Comparison of ENCODE assay signal across 7 mouse cellular contexts in the genomic region with DNA sequence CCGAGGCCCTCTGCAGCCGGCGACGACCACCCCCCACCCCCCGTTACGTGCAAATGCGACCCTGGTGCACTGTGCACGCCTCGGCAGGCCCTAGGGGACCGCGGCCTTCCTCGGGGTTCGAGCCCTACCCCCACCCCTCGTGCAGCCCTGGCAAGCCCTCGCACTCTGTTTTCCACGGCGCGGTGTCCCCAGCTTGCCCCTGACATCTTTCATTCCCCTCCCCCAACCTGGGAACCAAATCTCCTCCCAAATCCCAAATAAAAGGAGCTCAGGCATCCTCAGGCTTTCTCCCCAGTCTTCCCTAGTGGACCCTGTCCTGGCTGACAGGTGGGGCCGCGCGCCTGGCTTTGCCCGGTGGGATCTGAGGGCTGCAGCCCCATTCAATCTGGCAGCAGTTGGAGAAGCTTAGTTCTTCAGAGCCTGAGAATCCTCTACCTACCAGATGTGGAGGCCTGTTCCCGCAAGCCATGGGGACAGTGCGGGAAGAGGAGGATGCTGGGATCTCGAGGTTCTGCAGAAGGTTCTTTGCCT. TPM values are rescaled to one million over a fixed set of nuclear protein-coding genes. Genes with fewer than 3 reads are reported as not detected.
DNase-seq lines count a peak whose midpoint lies in the region; ATAC-seq and TF ChIP-seq lines count a peak whose summit lies in the region.

A gene (minus strand): TSS at position 478 of the 531 bp plus-strand sequence.

- TF ChIP-seq CTCF in bone marrow, adult 2 months (IDR thresholded peaks at IDR 0.05; ENCODE audit: control insufficient read depth, insufficient read depth, low read length) = no peak

- peak within 1 kb of the TSS; percentile 83 for H3K9ac ChIP-seq in intestine, embryonic 16.5 days (ENCODE audit: low read depth, low read length)

- under 1% methylated on average over 25 of the region's 25 CpGs for WGBS in bone marrow, adult 2 months
- under 1% methylated on average over 25 of the region's 25 CpGs for WGBS in intestine, embryonic 16.5 days

- peak within 1 kb of the TSS; percentile 81 for H3K4me3 ChIP-seq in bone marrow, adult 2 months (replicated peaks; ENCODE audit: control insufficient read depth, low read depth, low read length)
- peak within 1 kb of the TSS; percentile 80 for H3K4me3 ChIP-seq in intestine, embryonic 16.5 days (ENCODE audit: low read length)

- H3K4me2 ChIP-seq in intestine, embryonic 16.5 days (ENCODE audit: low read depth, low read length) = peak within 1 kb of the TSS; percentile 91

- H3K27me3 ChIP-seq in intestine, embryonic 16.5 days (replicated peaks; ENCODE audit: control insufficient read depth, insufficient read depth, low read length) = no peaks in the 10 kb centered on the region

- H3K9me3 ChIP-seq in intestine, embryonic 16.5 days (ENCODE audit: control insufficient read depth, low read length) = no peaks in the 10 kb centered on the region

- ATAC-seq in intestine, embryonic 16.5 days = peak; percentile 80
- ATAC-seq in megakaryocyte-erythroid progenitor cell, adult 5-6 weeks (replicated peaks; ENCODE audit: low FRiP score, low TSS enrichment, poor library complexity, severe bottlenecking) = no peak

- H3K36me3 ChIP-seq in intestine, embryonic 16.5 days (ENCODE audit: control insufficient read depth, insufficient read depth, low read length) = 0 out of 2 replicates have a peak, but pooled peaks cover 6% of the 10 kb centered on the region

- H3K4me1 ChIP-seq in bone marrow, adult 2 months (ENCODE audit: control insufficient read depth, insufficient read depth, low read length) = no peaks in the 10 kb centered on the region
- H3K4me1 ChIP-seq in intestine, embryonic 16.5 days (ENCODE audit: control insufficient read depth, insufficient read depth, low read length) = peaks cover 23% of the 10 kb centered on the region

- no peak for TF ChIP-seq POLR2A in bone marrow, adult 2 months (IDR thresholded peaks at IDR 0.05; ENCODE audit: borderline replicate concordance, control insufficient read depth, low read depth, low read length)

- H3K27ac ChIP-seq in bone marrow, adult 2 months (ENCODE audit: control insufficient read depth, insufficient read depth, low read depth, low read length, poor library complexity) = no peak within 1 kb of the TSS; the same call in 1 of the 2 replicates
- peak within 1 kb of the TSS; percentile 68 for H3K27ac ChIP-seq in intestine, embryonic 16.5 days (ENCODE audit: low read length)

- DNase-seq in retina, embryonic 14.5 days (ENCODE audit: low spot score) = peak; percentile 32
- no peak for DNase-seq in retina, postnatal 1 day
- DNase-seq in gastrocnemius, postnatal 25 days = no peak
- DNase-seq in ovary, postnatal 36 days (ENCODE audit: low spot score) = no peak

RNA-seq across cellular contexts. Expression of the gene that starts here (rescaled TPM):
- 26.8 and 37.7 TPM in 2 replicates for polyA plus RNA-seq in bone marrow, adult 2 months (2011; ENCODE audit: insufficient read depth, insufficient read length, low replicate concordance, missing spikeins)
- total RNA-seq in gastrocnemius, postnatal 25 days (2021) = 10 to 100 TPM; 49.2 to 82.2 TPM
- polyA plus RNA-seq in intestine, embryonic 16.5 days (2015; fragmentation: Nextera tagmentation; extraction: Ambion mirVana) = 12.2 and 14.4 TPM in 2 replicates
- 18.4 and 29.1 TPM in 2 replicates for total RNA-seq in megakaryocyte-erythroid progenitor cell, adult 5-6 weeks (2014; fragmentation: Nextera tagmentation)
- 73.3 and 79.0 TPM in 2 replicates for total RNA-seq in megakaryocyte-erythroid progenitor cell, adult 5-6 weeks (2017)
